Mouse (Mus musculus) C2C12 (cell line): Measurements from ENCODE around the gene Gnat1.

Experiments used
- CTCF ChIP-seq: IDR thresholded peaks from one replicate; pipeline ENCODE4 v1.5.1; 2011; ENCODE audit not compliant: control insufficient read depth, insufficient read depth, insufficient read length
- MAX ChIP-seq: IDR thresholded peaks from one replicate; pipeline ENCODE4 v1.6.1; 2011; ENCODE audit warnings: mild to moderate bottlenecking, control low read depth
- MYOD1 ChIP-seq: IDR thresholded peaks from one replicate; pipeline ENCODE4 v1.6.1; 2011; ENCODE audit warnings: low read depth; ENCODE audit not compliant: control insufficient read depth, insufficient read length
- MYOG ChIP-seq: IDR thresholded peaks from one replicate; pipeline ENCODE4 v1.6.1; 2011; ENCODE audit not compliant: control insufficient read depth, insufficient read length; ENCODE audit errors: extremely low read depth
- USF1 ChIP-seq: IDR thresholded peaks from one replicate; pipeline ENCODE4 v1.6.1; 2011; ENCODE audit warnings: low read depth, mild to moderate bottlenecking, control low read depth, moderate library complexity

GRCm38 (mm10) chr9:107630576-107630975 is 48.9 kb downstream of the Gnat1 start:
- no peak for TF ChIP-seq MAX
- no peak for TF ChIP-seq CTCF
- no peak for TF ChIP-seq MYOG
- no peak for TF ChIP-seq MYOD1
- no peak for TF ChIP-seq USF1
